Mouse (Mus musculus) G1E-ER4 (cell line): ENCODE data around the gene Atxn7. TPM values are rescaled to one million over a fixed set of nuclear protein-coding genes. Genes with fewer than 3 reads are reported as not detected.

Source experiments
- GATA1 ChIP-seq: IDR thresholded peaks from one replicate; pipeline ENCODE4 v1.8.0; 2012; ENCODE audit warnings: low read length, inconsistent platforms
- polyA plus RNA-seq: library from polyadenylated mRNA; stranded (reverse); fragments of >175 nt; gene quantifications from 2 replicates; pipeline ENCODE4 v1.2.3, GENCODE M21; 2012

Atxn7 gene
- polyA plus RNA-seq, 1 experiment: 15.4 TPM

- no peak for TF ChIP-seq GATA1
Observed at GRCm38 (mm10) chr14:14019155-14019894, 58.1 kb downstream of the Atxn7 start.

- TF ChIP-seq GATA1: no peak
Observed at GRCm38 (mm10) chr14:14021244-14021643, 60.0 kb downstream of the Atxn7 start.

- TF ChIP-seq GATA1: no peak
Observed at GRCm38 (mm10) chr14:14025870-14026269, 64.6 kb downstream of the Atxn7 start.

- no peak for TF ChIP-seq GATA1
Observed at GRCm38 (mm10) chr14:14030621-14031020, 69.4 kb downstream of the Atxn7 start.

- TF ChIP-seq GATA1: no peak
Observed at GRCm38 (mm10) chr14:14032842-14033241, 71.6 kb downstream of the Atxn7 start.

GRCm38 (mm10) chr14:14036352-14036751 lies 75.1 kb downstream of the Atxn7 start:
- TF ChIP-seq GATA1: no peak

- TF ChIP-seq GATA1: no peak
Observed at GRCm38 (mm10) chr14:14038233-14038632, 77.0 kb downstream of the Atxn7 start.

GRCm38 (mm10) chr14:14042336-14042735 lies 81.1 kb downstream of the Atxn7 start:
- TF ChIP-seq GATA1: no peak

- TF ChIP-seq GATA1: no peak
Observed at GRCm38 (mm10) chr14:14054386-14054785, 93.1 kb downstream of the Atxn7 start.

- no peak for TF ChIP-seq GATA1
Observed at GRCm38 (mm10) chr14:14062531-14063245, 101.4 kb downstream of the Atxn7 start.

- TF ChIP-seq GATA1: no peak
Observed at GRCm38 (mm10) chr14:14063382-14063781, 102.1 kb downstream of the Atxn7 start.

GRCm38 (mm10) chr14:14064486-14065141 lies 103.4 kb downstream of the Atxn7 start:
- no peak for TF ChIP-seq GATA1

GRCm38 (mm10) chr14:14065142-14065498 lies 103.9 kb downstream of the Atxn7 start:
- no peak for TF ChIP-seq GATA1

- no peak for TF ChIP-seq GATA1
Observed at GRCm38 (mm10) chr14:14066241-14066640, 105.0 kb downstream of the Atxn7 start.

GRCm38 (mm10) chr14:14067648-14068472 lies 106.6 kb downstream of the Atxn7 start:
- no peak for TF ChIP-seq GATA1

- no peak for TF ChIP-seq GATA1
Observed at GRCm38 (mm10) chr14:14068553-14068952, 107.3 kb downstream of the Atxn7 start.
